Mouse (Mus musculus) embryonic facial prominence, embryonic 14.5 days (tissue): ENCODE measurements around the gene Grin1. TPM values are rescaled to one million over a fixed set of nuclear protein-coding genes. Genes with fewer than 3 reads are reported as not detected.

Experiments used
- ATAC-seq: fragments of 200-750 bp; cut with Nextera tagmentation; 2 replicates; pipeline ENCODE4 v1.8.0; 2017; ENCODE audit warnings: low read depth, moderate number of reproducible peaks, moderate TSS enrichment
- DNase-seq: peaks from one replicate; pipeline ENCODE4 v3.0.0-alpha.2; 2015; ENCODE audit warnings: low spot score
- H3K27ac ChIP-seq: fragments of 300-500 bp; sonication (generic); replicated peaks from 2 replicates; pipeline ENCODE4 v1.5.1; 2014; ENCODE audit warnings: low read depth, mild to moderate bottlenecking, low read length, moderate library complexity
- H3K27me3 ChIP-seq: fragments of 300-500 bp; sonication (generic); replicated peaks from 2 replicates; pipeline ENCODE4 v1.6.1; 2014; ENCODE audit warnings: low read length; ENCODE audit not compliant: control insufficient read depth, insufficient read depth
- H3K36me3 ChIP-seq: fragments of 300-500 bp; sonication (generic); 2 replicates; pipeline ENCODE4 v1.6.1; 2014; ENCODE audit warnings: low read length, mixed read lengths; ENCODE audit not compliant: control insufficient read depth, insufficient read depth
- H3K4me1 ChIP-seq: fragments of 300-500 bp; sonication (generic); 2 replicates; pipeline ENCODE4 v1.6.1; 2014; ENCODE audit warnings: antibody characterized with exemption, low read length; ENCODE audit not compliant: control insufficient read depth, insufficient read depth
- H3K4me2 ChIP-seq: fragments of 300-500 bp; sonication (generic); 2 replicates; pipeline ENCODE4 v1.6.1; 2014; ENCODE audit warnings: low read depth, mild to moderate bottlenecking, low read length, moderate library complexity, mixed read lengths
- H3K4me3 ChIP-seq: fragments of 300-500 bp; sonication (generic); 2 replicates; pipeline ENCODE4 v1.5.1; 2014; ENCODE audit warnings: low read depth, mild to moderate bottlenecking, low read length
- H3K9ac ChIP-seq: fragments of 300-500 bp; sonication (generic); 2 replicates; pipeline ENCODE4 v1.6.1; 2014; ENCODE audit warnings: low read depth, mild to moderate bottlenecking, low read length, moderate library complexity, mixed read lengths
- H3K9me3 ChIP-seq: fragments of 300-500 bp; sonication (generic); 2 replicates; pipeline ENCODE4 v1.6.1; 2016; ENCODE audit warnings: low read length; ENCODE audit not compliant: control insufficient read depth
- WGBS: fragments of 180-500 bp; shearing (Covaris S2); extraction: QIAGEN DNeasy Blood & Tissue Kit; methylation state at CpG from one replicate; pipeline ENCODE4 v1.1.7; 2014; 5-methylcytosine and 5-hydroxymethylcytosine counted together
- polyA plus RNA-seq: library from polyadenylated mRNA; unstranded; fragments of >200 nt; fragmentation: Nextera tagmentation; extraction: Ambion mirVana; gene quantifications from 2 replicates; pipeline ENCODE4 v1.2.1, GENCODE M21; 2014

Gene Grin1
- polyA plus RNA-seq, 1 experiment from 2014 or later, result 1.7 TPM

GRCm38 (mm10) chr2:25331470-25331869 lies 12.5 kb upstream of the Grin1 start:
- H3K36me3 ChIP-seq, result peaks cover 26% of the 10 kb centered on the region
- DNase-seq (no peak), ATAC-seq (no peak)
- H3K9ac ChIP-seq, result peak overlapping the region; percentile 91
- no peak overlapping the region for H3K27ac ChIP-seq
- H3K9me3 ChIP-seq, result no peaks in the 10 kb centered on the region
- H3K4me1 ChIP-seq, result peaks cover 14% of the 10 kb centered on the region
- peak overlapping the region; percentile 56 for H3K4me2 ChIP-seq
- H3K4me3 ChIP-seq, result peak overlapping the region; percentile 85
- H3K27me3 ChIP-seq, result no peaks in the 10 kb centered on the region
- 60% methylated on average over 9 of the region's 9 CpGs for WGBS

DNA sequence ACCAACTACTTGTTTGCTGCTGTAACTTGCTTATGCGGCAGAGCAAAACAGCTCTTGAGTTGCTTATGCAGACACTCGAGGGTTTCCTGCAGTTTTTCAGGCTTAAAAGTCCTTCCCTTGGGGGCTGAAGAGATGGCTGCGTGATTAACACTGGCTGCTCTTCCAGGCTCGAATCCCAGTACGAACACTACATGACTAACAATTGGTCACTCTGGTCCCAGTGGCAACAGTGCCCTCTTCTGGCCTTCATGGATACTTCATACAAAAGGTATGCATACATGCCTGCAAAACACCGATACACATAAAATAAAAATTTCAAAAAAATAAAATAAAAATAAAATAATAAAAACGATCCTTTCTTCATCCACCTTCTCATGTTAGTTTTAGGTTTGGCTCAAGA lies 9.5 kb upstream of the Grin1 start:
- no peak overlapping the region for H3K27ac ChIP-seq
- H3K4me1 ChIP-seq, result peaks cover 11% of the 10 kb centered on the region
- H3K9ac ChIP-seq, result no peak overlapping the region
- H3K4me3 ChIP-seq, result no peak overlapping the region
- H3K4me2 ChIP-seq, result no peak overlapping the region
- DNase-seq (peak; percentile 18), ATAC-seq (no peak)
- no peaks in the 10 kb centered on the region for H3K27me3 ChIP-seq
- no peaks in the 10 kb centered on the region for H3K36me3 ChIP-seq
- no peaks in the 10 kb centered on the region for H3K9me3 ChIP-seq
- WGBS, result 39% methylated on average over 7 of the region's 7 CpGs

- Histone ChIP-seq H3K9ac (no peak overlapping the region), H3K4me3 (no peak overlapping the region), H3K36me3 (no peaks in the 10 kb centered on the region), H3K27ac (no peak overlapping the region), H3K4me1 (peaks cover under 1% of the 10 kb centered on the region; the same call in 1 of the 2 replicates), H3K27me3 (0 out of 2 replicates have a peak, but pooled peaks cover 4% of the 10 kb centered on the region), H3K9me3 (no peaks in the 10 kb centered on the region), H3K4me2 (no peak overlapping the region)
- 80% methylated on average over 2 of the region's 2 CpGs for WGBS
- no peak for ATAC-seq
- DNase-seq, result no peak
Measured at GRCm38 (mm10) chr2:25326036-25326435, 7.0 kb upstream of the Grin1 start.

DNA sequence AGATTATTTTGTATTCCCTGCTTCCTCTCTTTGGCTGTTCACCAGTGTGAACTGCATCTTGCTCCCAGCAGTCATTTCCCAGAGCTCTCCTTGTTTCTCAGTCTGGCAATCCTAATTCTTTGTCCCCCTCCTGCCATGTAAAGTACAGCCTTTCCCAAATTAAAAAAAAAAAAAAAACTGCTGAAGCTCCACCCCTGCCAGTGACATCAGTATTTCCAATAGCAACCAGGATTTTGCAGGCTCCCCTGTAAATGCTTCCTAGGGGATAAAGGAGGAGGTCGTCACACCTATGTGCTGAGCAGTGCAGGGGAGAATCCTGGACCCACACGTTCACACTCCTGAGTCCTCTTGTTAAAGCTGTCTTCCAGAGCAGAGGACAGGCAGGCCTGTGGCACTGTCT lies 1.1 kb upstream of the Grin1 start:
- 48% methylated on average over 2 of the region's 2 CpGs for WGBS
- peaks cover 42% of the 10 kb centered on the region for H3K27me3 ChIP-seq
- no peak for DNase-seq

DNA sequence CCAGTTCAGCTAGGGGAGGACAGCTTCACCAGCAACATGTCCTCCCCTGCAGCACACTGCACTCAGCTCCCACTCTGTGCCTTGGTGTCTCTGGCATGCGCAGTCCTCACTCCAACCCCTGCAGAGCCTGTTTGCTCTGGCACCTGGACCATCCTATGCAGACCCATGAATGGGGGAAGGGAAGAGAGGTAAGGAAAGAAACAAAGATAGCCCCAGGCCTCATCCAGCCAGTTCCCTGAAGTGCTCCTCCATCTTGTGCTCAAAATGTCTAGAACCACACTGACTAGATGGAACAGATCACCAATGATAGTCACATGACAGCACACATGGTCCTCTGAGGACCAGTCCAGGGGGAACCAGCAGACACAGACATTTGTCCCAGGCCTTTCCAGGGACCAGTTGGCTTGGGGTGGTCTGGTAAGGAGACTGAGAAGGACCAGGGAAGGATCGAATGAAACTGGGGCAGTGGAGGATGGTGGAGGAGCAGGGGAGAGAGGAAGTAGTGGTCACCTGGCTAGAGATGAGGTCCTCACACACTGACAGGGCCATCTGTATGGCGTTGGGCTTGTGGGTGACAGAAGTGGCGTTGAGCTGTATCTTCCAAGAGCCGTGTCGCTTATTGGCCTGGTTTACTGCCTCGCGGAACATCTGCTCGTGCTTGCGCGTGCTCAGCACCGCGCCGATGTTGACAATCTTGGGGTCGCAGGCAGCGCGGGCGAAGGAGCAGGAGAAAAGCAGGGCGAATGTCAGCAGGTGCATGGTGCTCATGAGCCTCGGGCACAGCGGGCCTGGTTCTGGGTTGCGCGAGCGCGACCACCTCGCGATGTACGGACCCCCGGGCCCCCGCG lies 644 bp downstream of the Grin1 start:
- Histone ChIP-seq H3K9me3 (no peaks in the 10 kb centered on the region), H3K4me3 (peak overlapping the region; percentile 34), H3K36me3 (no peaks in the 10 kb centered on the region), H3K4me2 (peak overlapping the region; percentile 55), H3K27ac (no peak overlapping the region), H3K27me3 (peaks cover 50% of the 10 kb centered on the region), H3K4me1 (peaks cover 3% of the 10 kb centered on the region; the same call in 1 of the 2 replicates), H3K9ac (no peak overlapping the region)
- 6% methylated on average over 17 of the region's 31 CpGs for WGBS
- DNase-seq (peak; percentile 8), ATAC-seq (peak; percentile 31; the same call in 1 of the 2 replicates)

More for the DNA sequence above, 1.1 kb upstream of the Grin1 start:
- no peak overlapping the region for H3K4me2 ChIP-seq
- H3K9ac ChIP-seq, result no peak overlapping the region
- H3K27ac ChIP-seq, result no peak overlapping the region
- H3K4me1 ChIP-seq, result peaks cover 3% of the 10 kb centered on the region; the same call in 1 of the 2 replicates
- ATAC-seq, result no peak
- no peaks in the 10 kb centered on the region for H3K9me3 ChIP-seq
- H3K4me3 ChIP-seq, result no peak overlapping the region
- no peaks in the 10 kb centered on the region for H3K36me3 ChIP-seq

DNA sequence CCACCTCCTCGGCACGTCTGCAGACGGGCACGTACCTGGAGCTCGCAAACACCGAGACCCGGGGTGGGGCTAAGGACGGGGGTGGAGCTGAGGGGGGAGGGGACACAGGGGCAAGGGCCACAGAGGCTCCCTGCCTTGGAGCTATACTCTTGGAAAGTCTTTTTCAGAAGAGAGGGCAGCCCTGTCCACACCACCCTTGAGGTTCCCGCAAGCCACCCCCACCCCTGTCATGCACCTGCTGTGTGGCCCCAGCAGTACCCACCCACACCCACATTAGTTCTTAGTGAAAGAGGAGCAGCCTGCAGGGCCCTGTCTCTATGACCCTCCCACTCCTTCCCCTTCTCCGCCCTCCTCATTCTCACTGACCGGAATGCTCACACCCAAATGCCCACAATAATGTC lies 7.5 kb downstream of the Grin1 start:
- H3K27me3 ChIP-seq, result peaks cover 77% of the 10 kb centered on the region
- H3K9me3 ChIP-seq, result no peaks in the 10 kb centered on the region
- H3K9ac ChIP-seq, result no peak overlapping the region
- no peak overlapping the region for H3K27ac ChIP-seq
- no peak overlapping the region for H3K4me3 ChIP-seq
- DNase-seq, result no peak
- 3% methylated on average over 11 of the region's 11 CpGs for WGBS
- no peak overlapping the region for H3K4me2 ChIP-seq
- no peaks in the 10 kb centered on the region for H3K4me1 ChIP-seq
- H3K36me3 ChIP-seq, result no peaks in the 10 kb centered on the region
- no peak for ATAC-seq

DNA sequence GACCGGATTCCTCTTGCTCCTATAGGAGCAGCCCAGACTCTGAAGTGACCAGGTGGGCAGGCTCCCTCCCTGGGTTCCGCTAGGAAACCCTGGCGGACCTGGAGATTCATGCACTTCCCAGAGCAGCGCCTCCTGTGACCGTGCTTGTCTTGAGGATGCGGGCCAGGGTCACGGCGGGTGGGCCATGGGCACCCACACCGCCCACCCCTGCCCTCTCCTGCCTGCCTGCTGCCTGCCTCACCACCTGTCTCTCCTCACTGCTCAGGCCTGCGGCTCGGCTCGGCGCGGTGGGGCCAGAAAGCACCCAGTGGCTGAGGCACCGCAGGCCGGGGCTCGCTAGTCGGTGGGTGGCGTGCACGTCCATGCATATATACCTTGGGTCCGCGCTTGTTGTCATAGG lies 8.0 kb downstream of the Grin1 start:
- no peak for DNase-seq
- Histone ChIP-seq H3K4me3 (no peak overlapping the region), H3K27ac (no peak overlapping the region), H3K4me2 (no peak overlapping the region), H3K36me3 (no peaks in the 10 kb centered on the region), H3K9ac (no peak overlapping the region), H3K9me3 (no peaks in the 10 kb centered on the region), H3K4me1 (no peaks in the 10 kb centered on the region), H3K27me3 (peaks cover 81% of the 10 kb centered on the region)
- no peak for ATAC-seq
- 3% methylated on average over 22 of the region's 22 CpGs for WGBS

DNA sequence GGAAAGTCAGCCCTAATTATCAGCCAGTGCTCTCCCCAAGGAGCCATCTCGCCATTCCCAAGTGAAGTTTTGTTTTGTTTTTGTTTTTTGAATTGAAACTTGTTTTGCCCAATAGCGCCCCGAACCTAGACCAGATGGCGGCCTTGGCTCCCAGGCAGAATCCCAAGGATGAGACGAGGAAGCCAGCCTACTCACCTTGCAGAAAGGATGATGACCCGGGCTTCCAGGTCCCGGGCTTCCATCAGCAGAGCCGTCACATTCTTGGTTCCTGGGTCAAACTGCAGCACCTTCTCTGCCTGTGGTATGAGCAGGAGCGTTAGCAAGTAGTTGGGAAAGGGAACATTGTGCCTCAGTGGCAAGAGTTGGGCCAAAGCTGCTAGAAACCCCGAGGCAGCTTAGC lies 8.8 kb downstream of the Grin1 start:
- no peak overlapping the region for H3K27ac ChIP-seq
- ATAC-seq (no peak), DNase-seq (no peak)
- no peak overlapping the region for H3K9ac ChIP-seq
- H3K27me3 ChIP-seq, result peaks cover 85% of the 10 kb centered on the region
- no peaks in the 10 kb centered on the region for H3K9me3 ChIP-seq
- H3K36me3 ChIP-seq, result no peaks in the 10 kb centered on the region
- no peaks in the 10 kb centered on the region for H3K4me1 ChIP-seq
- no peak overlapping the region for H3K4me2 ChIP-seq
- 50% methylated on average over 10 of the region's 10 CpGs for WGBS
- H3K4me3 ChIP-seq, result no peak overlapping the region
